Mouse (Mus musculus): ENCODE measurements at regions not wholly inside any gene's neighbourhood (a gene's known extent, or its start where the extent isn't known, plus 50 kb on each side); places are given as distances from the start of the nearest gene placed in this dataset.

GRCm38 (mm10) chr4:56018212-56018611, 485.9 kb upstream of the Klf4 start:
- Histone ChIP-seq H3K4me2 (replicated peaks; ENCODE audit: low read depth) (no peak overlapping the region), H3K27ac (ENCODE audit: low read depth, low read length) (no peak overlapping the region), H3K9me3 (ENCODE audit: control insufficient read depth) (no peaks in the 10 kb centered on the region), H3K27me3 (replicated peaks; ENCODE audit: control insufficient read depth, insufficient read depth, low read length) (no peaks in the 10 kb centered on the region), H3K36me3 (ENCODE audit: control insufficient read depth, insufficient read depth) (no peaks in the 10 kb centered on the region), H3K4me3 (ENCODE audit: low read depth, low read length) (no peak overlapping the region), H3K9ac (ENCODE audit: low read depth, low read length) (no peak overlapping the region), H3K4me1 (replicated peaks; ENCODE audit: control insufficient read depth, insufficient read depth, low read length) (no peaks in the 10 kb centered on the region)
- 92% methylated on average over 8 of the region's 8 CpGs for WGBS
- no peak for TF ChIP-seq CTCF (IDR thresholded peaks at IDR 0.05; ENCODE audit: low read depth)
- ATAC-seq, result no peak

- no peak overlapping the region for H3K4me3 ChIP-seq (ENCODE audit: low read depth, low read length)
- 91% methylated on average over 7 of the region's 7 CpGs for WGBS
These were observed 483.2 kb upstream of the Klf4 start for GRCm38 (mm10) chr4:56015481-56015880.

GRCm38 (mm10) chr4:56008287-56008686, 476.0 kb upstream of the Klf4 start:
- 33% methylated on average over 2 of the region's 2 CpGs for WGBS

More at GRCm38 (mm10) chr4:56015481-56015880, 483.2 kb upstream of the Klf4 start:
- Histone ChIP-seq H3K4me2 (replicated peaks; ENCODE audit: low read depth) (no peak overlapping the region), H3K9me3 (ENCODE audit: control insufficient read depth) (no peaks in the 10 kb centered on the region), H3K27ac (ENCODE audit: low read depth, low read length) (no peak overlapping the region), H3K36me3 (ENCODE audit: control insufficient read depth, insufficient read depth) (no peaks in the 10 kb centered on the region), H3K27me3 (replicated peaks; ENCODE audit: control insufficient read depth, insufficient read depth, low read length) (no peaks in the 10 kb centered on the region), H3K9ac (ENCODE audit: low read depth, low read length) (no peak overlapping the region), H3K4me1 (replicated peaks; ENCODE audit: control insufficient read depth, insufficient read depth, low read length) (no peaks in the 10 kb centered on the region)
- TF ChIP-seq CTCF (IDR thresholded peaks at IDR 0.05; ENCODE audit: low read depth), result no peak
- ATAC-seq, result no peak

GRCm38 (mm10) chr4:56004227-56004626, 472.0 kb upstream of the Klf4 start:
- H3K4me3 ChIP-seq (ENCODE audit: low read depth, low read length), result no peak overlapping the region
- no peak overlapping the region for H3K9ac ChIP-seq (ENCODE audit: low read depth, low read length)
- no peak for ATAC-seq
- H3K36me3 ChIP-seq (ENCODE audit: control insufficient read depth, insufficient read depth), result no peaks in the 10 kb centered on the region
- no peak for TF ChIP-seq CTCF (IDR thresholded peaks at IDR 0.05; ENCODE audit: low read depth)
- no peaks in the 10 kb centered on the region for H3K27me3 ChIP-seq (replicated peaks; ENCODE audit: control insufficient read depth, insufficient read depth, low read length)
- no peaks in the 10 kb centered on the region for H3K9me3 ChIP-seq (ENCODE audit: control insufficient read depth)
- H3K27ac ChIP-seq (ENCODE audit: low read depth, low read length), result no peak overlapping the region
- WGBS, result 71% methylated on average over 5 of the region's 5 CpGs
- no peak overlapping the region for H3K4me2 ChIP-seq (replicated peaks; ENCODE audit: low read depth)
- no peaks in the 10 kb centered on the region for H3K4me1 ChIP-seq (replicated peaks; ENCODE audit: control insufficient read depth, insufficient read depth, low read length)

More at GRCm38 (mm10) chr4:56008287-56008686, 476.0 kb upstream of the Klf4 start:
- no peaks in the 10 kb centered on the region for H3K4me1 ChIP-seq (replicated peaks; ENCODE audit: control insufficient read depth, insufficient read depth, low read length)
- no peak overlapping the region for H3K4me2 ChIP-seq (replicated peaks; ENCODE audit: low read depth)
- no peak overlapping the region for H3K27ac ChIP-seq (ENCODE audit: low read depth, low read length)
- H3K36me3 ChIP-seq (ENCODE audit: control insufficient read depth, insufficient read depth), result no peaks in the 10 kb centered on the region
- H3K9me3 ChIP-seq (ENCODE audit: control insufficient read depth), result no peaks in the 10 kb centered on the region
- ATAC-seq, result no peak
- H3K27me3 ChIP-seq (replicated peaks; ENCODE audit: control insufficient read depth, insufficient read depth, low read length), result no peaks in the 10 kb centered on the region
- H3K9ac ChIP-seq (ENCODE audit: low read depth, low read length), result no peak overlapping the region
- H3K4me3 ChIP-seq (ENCODE audit: low read depth, low read length), result no peak overlapping the region
- TF ChIP-seq CTCF (IDR thresholded peaks at IDR 0.05; ENCODE audit: low read depth), result no peak

GRCm38 (mm10) chr4:56001312-56001731, 469.1 kb upstream of the Klf4 start:
- Histone ChIP-seq H3K4me1 (replicated peaks; ENCODE audit: control insufficient read depth, insufficient read depth, low read length) (no peaks in the 10 kb centered on the region), H3K9ac (ENCODE audit: low read depth, low read length) (no peak overlapping the region), H3K4me3 (ENCODE audit: low read depth, low read length) (no peak overlapping the region), H3K4me2 (replicated peaks; ENCODE audit: low read depth) (no peak overlapping the region), H3K27me3 (replicated peaks; ENCODE audit: control insufficient read depth, insufficient read depth, low read length) (no peaks in the 10 kb centered on the region), H3K9me3 (ENCODE audit: control insufficient read depth) (no peaks in the 10 kb centered on the region), H3K27ac (ENCODE audit: low read depth, low read length) (no peak overlapping the region), H3K36me3 (ENCODE audit: control insufficient read depth, insufficient read depth) (no peaks in the 10 kb centered on the region)
- ATAC-seq, result no peak
- WGBS, result 77% methylated on average over 3 of the region's 3 CpGs
- no peak for TF ChIP-seq CTCF (IDR thresholded peaks at IDR 0.05; ENCODE audit: low read depth)

GRCm38 (mm10) chr4:55984026-55984425, 451.8 kb upstream of the Klf4 start:
- Histone ChIP-seq H3K9ac (ENCODE audit: low read depth, low read length) (no peak overlapping the region), H3K4me3 (ENCODE audit: low read depth, low read length) (no peak overlapping the region), H3K4me2 (replicated peaks; ENCODE audit: low read depth) (no peak overlapping the region), H3K36me3 (ENCODE audit: control insufficient read depth, insufficient read depth) (no peaks in the 10 kb centered on the region), H3K27me3 (replicated peaks; ENCODE audit: control insufficient read depth, insufficient read depth, low read length) (no peaks in the 10 kb centered on the region), H3K27ac (ENCODE audit: low read depth, low read length) (no peak overlapping the region), H3K9me3 (ENCODE audit: control insufficient read depth) (no peaks in the 10 kb centered on the region), H3K4me1 (replicated peaks; ENCODE audit: control insufficient read depth, insufficient read depth, low read length) (no peaks in the 10 kb centered on the region)
- ATAC-seq, result no peak
- TF ChIP-seq CTCF (IDR thresholded peaks at IDR 0.05; ENCODE audit: low read depth), result no peak

- Histone ChIP-seq H3K4me1 (replicated peaks; ENCODE audit: control insufficient read depth, insufficient read depth, low read length) (no peaks in the 10 kb centered on the region), H3K4me3 (ENCODE audit: low read depth, low read length) (no peak overlapping the region), H3K9me3 (ENCODE audit: control insufficient read depth) (no peaks in the 10 kb centered on the region), H3K27ac (ENCODE audit: low read depth, low read length) (no peak overlapping the region), H3K4me2 (replicated peaks; ENCODE audit: low read depth) (no peak overlapping the region), H3K36me3 (ENCODE audit: control insufficient read depth, insufficient read depth) (no peaks in the 10 kb centered on the region), H3K27me3 (replicated peaks; ENCODE audit: control insufficient read depth, insufficient read depth, low read length) (no peaks in the 10 kb centered on the region), H3K9ac (ENCODE audit: low read depth, low read length) (no peak overlapping the region)
- WGBS, result 87% methylated on average over 4 of the region's 4 CpGs
- TF ChIP-seq CTCF (IDR thresholded peaks at IDR 0.05; ENCODE audit: low read depth), result no peak
- no peak for ATAC-seq
These were observed 446.3 kb upstream of the Klf4 start for GRCm38 (mm10) chr4:55978539-55978938.

Measured in intestine, postnatal 0 days (tissue).